Mouse (Mus musculus) MEL-GATA-1-ER (cell line): ENCODE measurements at regions not wholly inside any gene's neighbourhood (a gene's known extent, or its start where the extent isn't known, plus 50 kb on each side); places are given as distances from the start of the nearest gene placed in this dataset.
A peak's percentile ranks its signal among the peaks of the same experiment; 100 is the strongest.

Source experiments
- DNase-seq: peaks from one replicate; pipeline ENCODE4 v3.0.0-alpha.2; 2012; ENCODE audit warnings: low read depth; ENCODE audit errors: extremely low read depth

GRCm38 (mm10) chr10:23611183-23611582 is 175.9 kb downstream of the Rps12 start:
- peak; percentile 6 for DNase-seq

GRCm38 (mm10) chr10:23610485-23610884 is 176.6 kb downstream of the Rps12 start:
- no peak for DNase-seq

DNA sequence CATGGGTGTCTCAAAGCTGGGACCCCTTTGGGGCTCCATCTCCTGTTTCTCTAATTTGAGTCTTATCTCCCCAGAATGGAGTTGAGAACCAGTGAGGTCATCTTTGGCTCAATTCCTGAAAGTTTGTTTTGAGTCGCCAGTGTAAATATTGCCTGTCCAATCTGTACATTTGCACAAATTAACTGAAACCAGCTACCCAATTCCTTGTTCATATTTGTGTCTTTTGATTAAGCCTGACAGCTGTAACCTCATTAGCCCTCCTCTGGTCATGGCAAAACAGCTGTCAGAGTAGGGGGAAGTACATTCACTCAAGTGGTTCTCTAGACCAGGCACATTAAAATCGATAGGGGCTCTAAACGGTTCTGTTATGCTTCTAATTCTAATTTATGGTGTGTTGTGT is 177.0 kb downstream of the Rps12 start:
- DNase-seq = no peak

DNA sequence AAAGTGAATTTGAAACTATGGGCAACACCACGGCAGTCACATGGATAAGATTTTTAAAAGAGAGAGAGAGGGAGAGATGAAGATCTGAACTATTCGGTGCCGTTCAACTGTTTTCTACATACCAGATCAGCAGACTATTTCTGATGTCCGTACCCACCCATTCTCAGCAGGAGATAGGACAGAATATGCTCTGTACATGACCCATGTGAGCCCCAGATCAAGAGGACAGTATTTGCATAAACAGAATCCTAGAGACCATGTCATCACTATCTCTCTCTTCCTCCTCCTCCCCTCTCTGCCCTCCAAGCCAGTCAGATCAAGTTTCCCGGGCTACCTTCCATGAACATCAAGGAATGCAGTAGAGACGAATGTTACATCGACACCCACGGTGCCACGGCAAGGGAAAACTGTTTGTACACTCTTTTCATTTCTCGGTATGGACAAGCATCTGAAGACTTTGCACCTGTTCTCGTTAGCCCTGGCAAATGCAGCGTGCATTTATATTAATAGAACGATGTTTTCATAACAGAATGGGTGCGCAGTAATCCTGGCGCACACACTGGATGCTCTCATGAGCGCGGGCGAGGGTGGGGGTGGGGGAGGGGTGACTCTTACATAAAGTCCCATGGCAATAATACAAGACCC is 177.7 kb downstream of the Rps12 start:
- no peak for DNase-seq

DNA sequence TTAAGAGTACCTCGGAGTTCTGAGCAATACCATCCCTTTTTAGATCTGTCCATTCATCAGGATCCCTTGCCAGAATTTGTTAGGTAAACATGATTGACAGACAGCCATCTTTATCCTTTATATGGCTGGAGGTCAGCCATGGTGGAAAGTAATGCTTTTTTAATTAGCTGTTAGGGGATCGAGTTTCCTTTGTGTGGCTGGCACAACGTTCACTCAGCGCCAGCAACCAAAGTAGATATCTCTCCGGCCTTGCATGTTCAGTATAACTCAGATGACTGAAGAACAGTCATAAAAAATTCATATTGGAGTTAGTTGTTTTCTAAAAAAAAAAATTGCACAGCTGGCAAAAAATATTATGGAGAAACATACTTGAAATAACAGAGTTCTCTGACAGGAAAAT is 186.4 kb downstream of the Rps12 start:
- no peak for DNase-seq

GRCm38 (mm10) chr10:23595541-23595940 is 191.5 kb downstream of the Rps12 start:
- DNase-seq = no peak

DNA sequence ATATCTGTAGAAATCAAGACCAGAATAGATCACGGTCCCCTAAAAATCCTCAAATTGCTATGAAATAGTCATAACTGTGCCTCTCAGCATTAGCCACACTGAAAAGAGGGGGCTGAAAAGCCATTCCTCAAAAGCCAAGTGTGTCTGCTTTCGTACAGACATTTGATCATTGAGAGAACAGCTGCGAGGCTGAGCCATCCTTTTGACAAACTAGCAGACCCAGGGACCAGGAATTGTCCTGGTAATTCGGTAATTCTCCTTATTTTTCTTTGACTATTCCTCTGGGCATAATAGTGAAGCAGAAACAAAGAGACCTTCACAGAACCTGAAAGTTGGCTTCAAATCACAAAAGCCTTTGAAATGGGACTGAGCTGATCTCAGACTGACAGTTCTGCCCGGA is 206.8 kb downstream of the Rps12 start:
- no peak for DNase-seq

- no peak for DNase-seq
Observed at GRCm38 (mm10) chr10:23571013-23571412, 216.1 kb downstream of the Rps12 start.

DNA sequence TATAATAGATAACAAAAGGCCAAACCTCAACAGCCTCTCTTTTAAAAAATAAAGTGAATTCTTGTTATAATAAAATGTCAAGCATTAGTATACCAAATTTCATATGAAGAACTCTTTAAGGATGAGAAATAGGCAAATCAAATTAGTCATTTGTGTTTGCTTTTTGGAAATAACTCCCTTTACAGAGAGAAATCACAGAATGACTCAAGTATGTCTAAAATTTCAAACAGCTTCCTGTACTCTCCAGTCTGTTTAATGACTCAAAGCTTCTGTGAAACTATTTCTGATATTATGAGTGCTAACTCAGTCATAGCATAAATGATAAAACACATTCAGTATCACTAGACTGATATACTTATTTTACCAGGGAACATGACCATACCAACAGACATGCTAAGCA is 217.7 kb downstream of the Rps12 start:
- DNase-seq = no peak

DNA sequence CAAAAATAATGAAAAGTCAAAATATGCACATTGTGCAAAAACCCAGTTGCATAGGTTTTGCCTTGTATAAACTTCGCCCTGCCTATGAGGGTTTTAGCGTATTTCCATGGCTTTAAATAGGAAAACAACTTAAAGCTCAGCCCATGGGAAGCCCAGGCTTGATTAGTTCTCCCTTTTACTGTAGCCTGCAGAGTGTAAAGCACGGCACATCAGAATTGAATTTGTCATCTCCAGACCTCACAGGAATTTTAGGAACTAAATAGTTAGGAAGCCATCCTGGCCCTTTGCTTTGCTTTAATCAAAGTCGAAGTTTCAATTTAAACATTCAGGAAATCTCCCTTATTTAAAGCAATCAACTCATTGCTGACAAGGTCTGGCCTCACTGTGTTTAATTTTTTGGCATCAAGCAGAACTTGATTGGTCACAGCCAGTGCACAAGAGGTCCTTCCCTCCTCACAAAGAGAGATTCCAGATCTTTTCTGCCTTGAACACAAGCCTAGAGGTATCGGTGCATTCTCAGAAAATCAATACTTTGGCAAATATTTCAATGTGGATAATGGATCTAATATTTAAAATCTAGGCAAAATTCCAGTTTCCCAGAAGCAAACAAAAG is 211.8 kb upstream of the Eya4 start:
- DNase-seq = no peak

GRCm38 (mm10) chr10:23559980-23560658 is 209.5 kb upstream of the Eya4 start:
- no peak for DNase-seq

GRCm38 (mm10) chr10:23557828-23558227 is 207.2 kb upstream of the Eya4 start:
- no peak for DNase-seq

DNA sequence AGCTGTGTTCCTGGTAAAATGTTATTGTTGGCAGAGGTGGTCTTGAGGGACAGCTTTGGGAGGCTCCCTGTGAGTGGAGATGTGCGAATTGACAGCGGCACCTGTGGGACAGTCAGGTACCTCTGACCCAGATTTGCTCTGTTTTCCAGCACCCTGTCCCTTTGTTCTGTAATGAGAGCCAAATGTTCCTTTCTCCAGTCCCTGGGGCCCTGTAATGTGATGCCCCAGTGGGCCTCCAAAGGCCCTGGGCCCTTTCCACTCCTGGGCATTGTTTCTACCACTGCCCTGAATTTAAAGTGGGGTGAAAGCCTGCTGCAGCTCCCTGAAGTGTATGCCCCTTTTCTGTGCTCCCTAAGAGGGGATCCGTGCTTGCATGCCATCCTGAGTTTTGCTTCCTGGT is 198.6 kb upstream of the Eya4 start:
- DNase-seq = no peak

DNA sequence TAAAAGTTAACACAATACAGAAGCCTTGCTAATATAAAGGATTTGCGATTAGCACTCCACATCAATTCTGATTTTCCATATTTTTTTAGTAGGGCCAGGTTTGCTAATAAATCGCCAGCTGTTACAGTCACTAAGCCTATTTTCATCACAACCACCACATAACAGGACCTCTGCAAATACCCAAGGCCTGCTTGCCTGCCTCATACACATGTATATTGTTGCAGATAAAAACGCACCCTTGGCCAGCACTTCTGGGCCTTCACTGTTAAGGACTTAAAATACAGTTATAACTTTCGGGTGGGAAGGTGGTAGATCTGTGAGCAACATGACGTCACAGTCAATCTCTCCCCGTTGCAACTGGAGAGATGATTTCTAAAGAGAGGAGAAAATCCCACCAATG is 197.7 kb upstream of the Eya4 start:
- no peak for DNase-seq

GRCm38 (mm10) chr10:23542712-23543111 is 192.1 kb upstream of the Eya4 start:
- DNase-seq = no peak

DNA sequence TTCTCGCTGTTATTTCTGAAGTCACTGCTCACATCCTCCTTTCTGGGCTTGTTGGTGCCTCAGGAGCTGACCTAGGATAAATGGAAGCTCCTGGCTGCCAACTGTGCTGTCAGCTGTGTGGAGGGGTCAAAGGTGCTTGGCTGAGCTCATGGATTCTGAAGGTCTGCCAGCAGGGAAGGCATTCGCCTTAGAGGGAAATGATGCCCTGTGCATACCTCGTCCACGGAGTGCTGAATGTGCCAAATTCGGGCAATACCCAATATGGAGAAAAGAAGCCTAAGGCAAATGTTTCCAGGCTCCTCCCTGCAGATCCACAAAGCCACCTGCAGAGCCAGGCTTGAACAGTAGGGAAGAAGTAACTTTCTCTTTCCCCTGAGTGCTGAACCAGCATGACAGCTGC is 191.3 kb upstream of the Eya4 start:
- no peak for DNase-seq

- DNase-seq = no peak
Observed at GRCm38 (mm10) chr10:23534636-23535035, 184.1 kb upstream of the Eya4 start.

DNA sequence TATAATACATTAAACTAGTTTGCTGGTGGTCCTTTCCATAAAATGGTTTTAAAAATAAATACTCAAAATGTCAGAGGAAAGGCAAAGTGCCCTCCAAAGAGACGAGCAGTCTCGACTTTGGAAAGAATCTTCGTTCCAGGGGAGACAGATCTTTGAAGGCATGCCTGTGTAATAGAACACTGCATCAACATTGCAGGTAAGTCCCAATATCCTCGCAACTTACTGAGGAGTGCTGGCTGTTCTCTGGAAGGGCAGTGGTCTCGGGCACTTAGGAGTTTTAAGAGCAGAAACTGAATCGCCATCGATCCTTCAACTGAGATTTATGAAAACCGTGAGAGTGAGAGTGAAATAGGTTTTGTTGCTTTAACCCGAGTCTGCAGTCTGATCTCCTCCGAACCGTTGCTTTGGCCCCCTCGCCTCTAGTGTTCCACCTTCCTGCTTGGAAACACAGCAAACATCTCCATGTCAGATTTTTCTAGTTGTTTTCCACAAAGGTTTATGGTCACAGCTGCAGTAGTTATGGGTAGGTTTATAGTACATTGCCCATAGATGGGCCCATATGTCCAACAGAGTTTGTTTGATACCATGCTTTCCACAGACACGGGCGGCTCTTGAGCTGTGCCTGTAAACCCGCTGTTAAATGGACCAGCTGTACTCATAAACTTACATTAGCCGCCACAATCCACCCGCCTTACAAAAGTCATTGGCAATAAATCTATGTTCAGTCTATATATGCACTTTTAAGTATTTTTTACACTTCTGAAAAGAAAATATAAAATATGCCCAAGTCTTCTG is 181.6 kb upstream of the Eya4 start:
- DNase-seq = no peak

- DNase-seq = no peak
Observed at GRCm38 (mm10) chr10:23530715-23531114, 180.1 kb upstream of the Eya4 start.

- DNase-seq = no peak
Observed at GRCm38 (mm10) chr10:23526796-23527195, 176.2 kb upstream of the Eya4 start.

GRCm38 (mm10) chr10:23522664-23523063 is 172.1 kb upstream of the Eya4 start:
- no peak for DNase-seq

DNA sequence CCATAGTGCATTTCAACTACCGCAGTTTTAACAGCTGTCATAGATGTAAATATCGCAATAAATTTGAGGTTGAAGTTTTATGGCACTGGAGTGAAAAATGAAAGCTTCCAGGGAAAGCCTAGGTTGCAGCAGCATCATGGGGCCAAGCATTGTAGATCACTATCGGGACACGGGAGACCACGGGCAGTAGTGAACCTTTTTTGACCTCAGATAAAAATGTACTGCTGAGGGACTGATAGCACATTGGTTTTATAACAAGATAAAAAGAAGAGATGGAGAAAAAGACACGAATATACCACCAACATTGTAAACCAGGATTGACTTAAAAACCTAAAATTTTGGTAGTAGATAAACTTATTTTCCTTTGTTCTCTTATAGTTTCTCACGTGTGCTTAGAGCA is 143.1 kb upstream of the Eya4 start:
- DNase-seq = no peak
